Mouse (Mus musculus) hindbrain, embryonic 11.5 days (tissue): ENCODE results near the gene Lrit3. TPM values are rescaled to one million over a fixed set of nuclear protein-coding genes. Genes with fewer than 3 reads are reported as not detected.
"Not testable (repeated sequence)": the region's sequence is repeated elsewhere in the genome, so short reads cannot be mapped to it uniquely, and the experiment has no call there.

ENCODE experiments used
- ATAC-seq: fragments of 200-750 bp; cut with Nextera tagmentation; 2 replicates; pipeline ENCODE4 v1.8.0; 2017; ENCODE audit warnings: mild to moderate bottlenecking, moderate TSS enrichment, moderate library complexity; ENCODE audit not compliant: low FRiP score
- DNase-seq: peaks from one replicate; pipeline ENCODE4 v3.0.0-alpha.2; 2015; ENCODE audit warnings: low spot score
- H3K27ac ChIP-seq: fragments of 300-500 bp; sonication (generic); 2 replicates; pipeline ENCODE4 v1.5.1; 2014; ENCODE audit warnings: mild to moderate bottlenecking, low read depth, low read length
- H3K27me3 ChIP-seq: fragments of 300-500 bp; sonication (generic); 2 replicates; pipeline ENCODE4 v1.6.1; 2014; ENCODE audit warnings: mild to moderate bottlenecking, low read length, moderate library complexity, mixed read lengths; ENCODE audit not compliant: control insufficient read depth, insufficient read depth
- H3K36me3 ChIP-seq: fragments of 300-500 bp; sonication (generic); 2 replicates; pipeline ENCODE4 v1.6.1; 2014; ENCODE audit warnings: mild to moderate bottlenecking, low read length, moderate library complexity, mixed read lengths; ENCODE audit not compliant: control insufficient read depth, insufficient read depth
- H3K4me1 ChIP-seq: fragments of 300-500 bp; sonication (generic); replicated peaks from 2 replicates; pipeline ENCODE4 v1.6.1; 2014; ENCODE audit warnings: low read length, mixed read lengths; ENCODE audit not compliant: control insufficient read depth, insufficient read depth
- H3K4me2 ChIP-seq: fragments of 300-500 bp; sonication (generic); replicated peaks from 2 replicates; pipeline ENCODE4 v1.6.1; 2014; ENCODE audit warnings: mild to moderate bottlenecking, low read depth, low read length
- H3K4me3 ChIP-seq: fragments of 300-500 bp; sonication (generic); 2 replicates; pipeline ENCODE4 v1.5.1; 2014; ENCODE audit warnings: low read depth, low read length
- H3K9ac ChIP-seq: fragments of 300-500 bp; sonication (generic); 2 replicates; pipeline ENCODE4 v1.6.1; 2014; ENCODE audit warnings: low read depth, low read length
- H3K9me3 ChIP-seq: fragments of 300-500 bp; sonication (generic); 2 replicates; pipeline ENCODE4 v1.6.1; 2016; ENCODE audit warnings: low read length; ENCODE audit not compliant: control insufficient read depth
- WGBS: fragments of 180-500 bp; shearing (Covaris S2); extraction: QIAGEN DNeasy Blood & Tissue Kit; methylation state at CpG from one replicate; pipeline ENCODE4 v1.1.7; 2014; 5-methylcytosine and 5-hydroxymethylcytosine counted together
- polyA plus RNA-seq: library from polyadenylated mRNA; unstranded; fragments of >200 nt; fragmentation: Nextera tagmentation; extraction: Ambion mirVana; gene quantifications from 2 replicates; pipeline ENCODE4 v1.2.1, GENCODE M21; 2014

Gene Lrit3
- polyA plus RNA-seq, 1 experiment from 2014 or later = not detected

DNA sequence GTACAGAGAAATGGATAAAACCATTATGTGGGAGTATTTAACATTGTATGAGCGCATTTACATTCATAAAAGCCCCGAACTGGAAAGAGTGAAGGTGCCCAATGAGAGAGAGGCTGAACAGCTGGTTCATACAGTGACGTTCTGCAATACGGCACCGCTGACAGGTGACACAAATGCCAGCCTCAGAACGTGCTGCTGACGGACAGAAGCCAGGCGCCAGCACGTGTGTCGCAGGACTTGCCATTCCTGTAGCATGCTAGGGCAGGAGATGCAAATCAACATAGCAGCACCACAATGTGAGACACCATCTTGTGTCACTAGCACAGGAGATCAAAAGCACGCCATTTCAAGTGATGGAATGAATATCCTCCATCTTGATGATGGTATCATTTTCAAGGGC is 5.3 kb downstream of the Lrit3 start:
- Histone ChIP-seq H3K4me3 (no peak overlapping the region), H3K36me3 (no peaks in the 10 kb centered on the region), H3K4me1 (no peaks in the 10 kb centered on the region), H3K27me3 (no peaks in the 10 kb centered on the region), H3K27ac (no peak overlapping the region), H3K9me3 (no peaks in the 10 kb centered on the region), H3K9ac (no peak overlapping the region), H3K4me2 (no peak overlapping the region)
- DNase-seq = no peak
- ATAC-seq = no peak
- WGBS = 85% methylated on average over 11 of the region's 11 CpGs

DNA sequence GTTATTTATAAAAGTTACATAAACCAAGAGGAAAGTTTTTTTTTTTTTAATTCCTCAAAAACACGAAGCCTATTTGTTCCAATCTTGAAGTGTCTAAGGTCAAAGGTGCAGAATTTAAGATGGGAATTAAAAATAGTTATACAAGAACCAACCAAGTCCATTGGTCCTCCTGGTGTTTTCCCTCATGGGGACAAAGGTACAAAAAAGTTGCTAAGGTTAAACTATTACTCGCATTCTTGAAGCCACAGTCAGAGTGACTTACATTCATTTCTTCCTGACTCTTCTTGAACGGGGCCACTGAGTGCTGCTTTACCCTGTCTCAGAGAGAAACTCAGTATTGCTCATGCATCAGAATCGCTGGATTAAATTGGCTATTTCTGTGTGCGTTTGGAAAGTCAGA is 6.5 kb downstream of the Lrit3 start:
- Histone ChIP-seq H3K4me1 (no peaks in the 10 kb centered on the region), H3K9me3 (no peaks in the 10 kb centered on the region), H3K36me3 (no peaks in the 10 kb centered on the region), H3K27me3 (no peaks in the 10 kb centered on the region), H3K9ac (no peak overlapping the region), H3K4me3 (no peak overlapping the region), H3K27ac (no peak overlapping the region), H3K4me2 (no peak overlapping the region)
- WGBS = 81% methylated on average over 5 of the region's 5 CpGs
- ATAC-seq (no peak), DNase-seq (no peak)

DNA sequence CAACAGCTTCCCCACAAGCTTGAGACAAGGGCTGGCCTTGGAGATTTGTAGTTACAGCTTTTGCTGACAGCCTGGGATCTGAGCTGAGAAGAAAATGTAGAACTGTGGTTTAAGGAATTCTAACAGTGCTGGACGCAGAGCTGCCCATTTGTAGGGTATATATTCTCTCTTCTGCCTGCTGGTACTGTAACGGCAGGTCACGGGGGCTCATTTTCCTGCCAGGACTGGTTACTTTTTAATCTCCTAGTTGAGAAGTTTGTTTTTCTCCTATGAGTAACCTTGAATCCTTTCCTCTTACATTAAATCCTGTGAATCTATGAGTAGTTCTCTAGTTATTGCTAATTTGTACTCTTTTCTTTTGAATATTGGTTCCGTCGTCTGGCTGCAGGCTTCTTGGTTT is 10.0 kb downstream of the Lrit3 start:
- Histone ChIP-seq H3K4me2 (no peak overlapping the region), H3K27me3 (no peaks in the 10 kb centered on the region), H3K27ac (no peak overlapping the region), H3K4me1 (no peaks in the 10 kb centered on the region), H3K36me3 (no peaks in the 10 kb centered on the region), H3K4me3 (no peak overlapping the region), H3K9me3 (no peaks in the 10 kb centered on the region), H3K9ac (no peak overlapping the region)
- 91% methylated on average over 5 of the region's 5 CpGs for WGBS
- DNase-seq = no peak
- ATAC-seq = no peak

- no peak overlapping the region for H3K9ac ChIP-seq
- DNase-seq = peak; percentile 10
- ATAC-seq = no peak
- no peak overlapping the region for H3K4me3 ChIP-seq
- H3K27ac ChIP-seq = no peak overlapping the region
- no peaks in the 10 kb centered on the region for H3K4me1 ChIP-seq
- no peaks in the 10 kb centered on the region for H3K9me3 ChIP-seq
- no peak overlapping the region for H3K4me2 ChIP-seq
- no peaks in the 10 kb centered on the region for H3K36me3 ChIP-seq
- WGBS = 91% methylated on average over 3 of the region's 3 CpGs
- no peaks in the 10 kb centered on the region for H3K27me3 ChIP-seq
Measured at GRCm38 (mm10) chr3:129782746-129783145, 21.1 kb downstream of the Lrit3 start.

DNA sequence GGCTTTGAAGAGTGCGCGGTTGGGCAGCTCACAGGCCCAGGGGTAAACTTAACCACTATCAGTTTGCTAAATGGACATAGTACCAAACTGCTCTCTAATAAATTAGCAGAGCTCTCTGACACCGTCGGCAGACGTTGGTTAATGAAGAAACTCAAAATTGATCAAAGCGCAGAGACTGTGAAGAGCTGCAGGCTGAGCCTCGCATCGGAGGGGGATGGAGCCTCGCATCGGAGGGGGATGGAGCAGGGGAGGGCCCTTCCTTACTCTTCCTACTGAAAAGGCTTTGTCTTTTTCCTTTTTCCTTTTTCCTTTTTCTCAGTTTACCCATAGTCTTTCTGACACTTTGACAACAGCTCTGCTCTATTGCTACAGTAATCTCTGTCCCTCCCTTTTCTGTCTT is 22.4 kb downstream of the Lrit3 start:
- WGBS = 52% methylated on average over 10 of the region's 10 CpGs

DNA sequence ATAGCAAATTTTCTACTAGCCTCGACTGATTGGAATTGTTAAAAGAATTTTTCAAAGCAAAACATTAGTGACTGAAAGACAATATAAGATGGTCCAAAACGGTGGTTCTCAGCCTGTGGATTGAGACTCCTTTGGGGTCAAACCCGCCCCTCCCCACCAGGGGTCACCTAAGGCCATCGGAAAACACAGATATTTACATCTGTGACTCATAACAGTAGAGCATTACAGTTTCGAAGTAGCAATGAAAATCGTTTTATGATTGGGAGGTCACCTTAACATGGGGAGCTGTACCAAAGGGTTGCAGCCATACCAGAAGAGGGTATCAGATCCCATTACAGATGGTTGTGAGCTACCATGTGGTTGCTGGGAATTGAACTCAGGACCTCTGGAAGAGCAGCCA is 32.6 kb downstream of the Lrit3 start:
- Histone ChIP-seq H3K9ac (no peak overlapping the region), H3K4me1 (no peaks in the 10 kb centered on the region), H3K4me2 (no peak overlapping the region), H3K9me3 (no peaks in the 10 kb centered on the region), H3K27me3 (no peaks in the 10 kb centered on the region), H3K27ac (no peak overlapping the region), H3K36me3 (no peaks in the 10 kb centered on the region), H3K4me3 (no peak overlapping the region)
- ATAC-seq (no peak), DNase-seq (no peak)
- WGBS = 80% methylated on average over 6 of the region's 6 CpGs

More for the DNA sequence above, 22.4 kb downstream of the Lrit3 start:
- H3K4me3 ChIP-seq = no peak overlapping the region
- H3K4me1 ChIP-seq = no peaks in the 10 kb centered on the region
- no peak overlapping the region for H3K4me2 ChIP-seq
- ATAC-seq (no peak), DNase-seq (no peak)
- no peaks in the 10 kb centered on the region for H3K9me3 ChIP-seq
- no peaks in the 10 kb centered on the region for H3K27me3 ChIP-seq
- H3K9ac ChIP-seq = no peak overlapping the region
- no peak overlapping the region for H3K27ac ChIP-seq
- no peaks in the 10 kb centered on the region for H3K36me3 ChIP-seq

DNA sequence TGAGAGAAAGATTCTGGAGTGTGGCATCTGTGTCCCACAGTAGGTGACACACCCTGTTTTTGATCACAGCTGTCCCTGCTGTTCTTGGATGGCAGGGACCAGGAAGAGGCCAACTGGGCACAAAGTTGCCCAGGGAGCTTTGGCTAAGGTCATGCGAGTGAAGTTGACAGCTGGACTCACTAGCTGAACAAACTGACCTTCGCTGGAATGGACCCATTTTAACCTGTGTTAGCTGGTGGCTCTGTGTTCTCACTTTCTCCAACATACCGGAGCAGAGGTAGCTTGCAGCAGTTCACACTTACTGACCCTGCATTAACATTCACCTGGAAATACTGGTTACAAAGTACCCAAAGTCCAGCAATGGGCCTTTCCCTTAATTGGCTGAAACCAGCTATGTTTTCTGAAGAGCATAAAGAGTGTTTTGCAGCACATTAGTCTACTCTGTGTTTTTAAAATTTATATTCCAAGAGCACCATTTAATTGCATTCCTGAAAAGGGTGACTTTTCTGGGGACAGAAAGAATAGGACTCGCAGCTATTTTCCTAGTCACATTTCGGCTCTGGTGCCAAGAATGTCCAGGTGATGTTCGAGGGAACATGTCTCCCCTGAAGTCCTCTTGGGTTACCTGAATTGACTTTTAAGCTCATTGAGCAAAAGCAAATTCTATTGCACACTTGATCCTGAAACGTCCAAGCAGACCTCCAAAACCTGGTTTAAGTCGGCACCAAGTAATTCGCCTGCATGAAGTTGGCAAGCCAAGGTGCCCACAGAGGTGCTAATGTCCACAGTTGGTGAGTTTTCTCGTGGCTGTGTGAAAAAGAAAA is 36.6 kb downstream of the Lrit3 start:
- WGBS = 87% methylated on average over 10 of the region's 10 CpGs
- no peak for ATAC-seq

DNA sequence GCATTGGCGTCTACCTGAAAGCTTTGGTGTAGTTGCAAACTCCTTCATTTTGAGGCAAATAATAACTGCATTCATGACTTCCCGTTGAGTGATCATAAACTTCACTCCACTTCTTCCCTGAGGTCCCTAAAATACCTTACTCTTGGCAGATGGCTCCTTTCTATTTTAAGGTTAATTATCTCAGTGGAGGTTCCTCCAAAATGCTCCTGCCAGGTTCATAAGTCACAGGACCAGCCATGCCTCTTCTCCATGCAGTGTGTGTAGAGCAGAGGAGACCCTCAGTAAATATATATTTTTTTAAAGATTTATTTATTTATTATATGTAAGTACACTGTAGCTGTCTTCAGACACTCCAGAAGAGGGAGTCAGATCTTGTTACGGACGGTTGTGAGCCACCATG is 37.7 kb downstream of the Lrit3 start:
- Histone ChIP-seq H3K4me2 (no peak overlapping the region), H3K27me3 (no peaks in the 10 kb centered on the region), H3K4me1 (no peaks in the 10 kb centered on the region), H3K36me3 (no peaks in the 10 kb centered on the region), H3K27ac (no peak overlapping the region), H3K9ac (no peak overlapping the region), H3K4me3 (no peak overlapping the region), H3K9me3 (no peaks in the 10 kb centered on the region)
- DNase-seq = no peak
- 88% methylated on average over 4 of the region's 4 CpGs for WGBS
- ATAC-seq = no peak

More for the DNA sequence above, 36.6 kb downstream of the Lrit3 start:
- no peak overlapping the region for H3K4me2 ChIP-seq
- H3K27ac ChIP-seq = no peak overlapping the region
- no peaks in the 10 kb centered on the region for H3K36me3 ChIP-seq
- DNase-seq = no peak
- no peak overlapping the region for H3K4me3 ChIP-seq
- no peaks in the 10 kb centered on the region for H3K27me3 ChIP-seq
- H3K9ac ChIP-seq = no peak overlapping the region
- no peaks in the 10 kb centered on the region for H3K9me3 ChIP-seq
- H3K4me1 ChIP-seq = no peaks in the 10 kb centered on the region

DNA sequence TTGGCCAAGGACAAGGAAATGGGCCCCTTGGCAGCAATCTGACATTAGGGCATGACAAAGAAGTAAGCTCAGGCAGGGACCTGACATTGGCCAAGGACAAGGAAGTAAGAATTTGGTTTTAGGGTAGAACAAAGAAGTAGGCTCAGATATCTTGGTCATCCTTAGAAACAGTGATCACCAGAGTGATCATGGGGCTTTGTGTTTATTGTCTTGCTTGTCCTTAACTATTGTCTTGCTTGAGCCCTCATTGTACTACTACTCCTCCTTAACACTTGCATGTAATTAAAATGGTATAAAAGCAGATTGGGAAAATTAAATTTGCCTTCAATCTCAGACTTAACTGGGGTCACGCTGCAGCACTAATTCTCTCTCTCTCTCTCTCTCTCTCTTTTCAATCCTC is 46.2 kb downstream of the Lrit3 start:
- WGBS = 91% methylated on average over 1 of the region's 1 CpGs
- H3K4me3 ChIP-seq, H3K4me1 ChIP-seq, ATAC-seq, H3K4me2 ChIP-seq, H3K36me3 ChIP-seq, H3K27ac ChIP-seq, H3K9ac ChIP-seq, H3K9me3 ChIP-seq, H3K27me3 ChIP-seq, DNase-seq: not testable (repeated sequence)
